Mouse (Mus musculus): ENCODE measurements around the gene Ralgapa1.

- TF ChIP-seq POLR2A (IDR thresholded peaks at IDR 0.05; ENCODE audit: low read depth, low read length) (no peak), CTCF (IDR thresholded peaks at IDR 0.05; ENCODE audit: extremely low read depth, insufficient read depth, insufficient read length, insufficient replicate concordance) (no peak)
Observed at GRCm38 (mm10) chr12:55833906-55834625, 13.1 kb upstream of the Ralgapa1 start.

All from spleen, adult 2 months (tissue).